Mouse (Mus musculus) liver, adult 2 months (tissue): ENCODE measurements around the gene Unc119b. TPM values are rescaled to one million over a fixed set of nuclear protein-coding genes. Genes with fewer than 3 reads are reported as not detected.
"Not testable (repeated sequence)": the region's sequence is repeated elsewhere in the genome, so short reads cannot be mapped to it uniquely, and the experiment has no call there.

ENCODE experiments used
- DNase-seq: peaks from one replicate; pipeline ENCODE4 v3.0.0-alpha.2; 2011; ENCODE audit warnings: low read depth, low spot score; ENCODE audit errors: extremely low read depth
- H3K27ac ChIP-seq: fragments of 200-500 bp; replicated peaks from 2 replicates; pipeline ENCODE4 v1.5.1; 2012; ENCODE audit warnings: low read depth, mild to moderate bottlenecking, control low read depth, inconsistent platforms, low read length; ENCODE audit not compliant: insufficient read depth
- H3K27me3 ChIP-seq: fragments of 200-500 bp; 2 replicates; pipeline ENCODE4 v1.6.1; 2012; ENCODE audit warnings: mild to moderate bottlenecking, moderate library complexity, low read length, inconsistent platforms; ENCODE audit not compliant: control insufficient read depth, insufficient read depth
- H3K36me3 ChIP-seq: fragments of 200-500 bp; 2 replicates; pipeline ENCODE4 v1.6.1; 2012; ENCODE audit warnings: low read length, inconsistent platforms; ENCODE audit not compliant: control insufficient read depth, insufficient read depth
- H3K4me1 ChIP-seq: fragments of 200-500 bp; 2 replicates; pipeline ENCODE4 v1.6.1; 2011; ENCODE audit warnings: low read length; ENCODE audit not compliant: control insufficient read depth, insufficient read depth
- H3K4me3 ChIP-seq: fragments of 200-500 bp; 2 replicates; pipeline ENCODE4 v1.5.1; 2011; ENCODE audit warnings: low read depth, mild to moderate bottlenecking, control low read depth, low read length, moderate library complexity; ENCODE audit not compliant: insufficient read depth
- H3K79me2 ChIP-seq: fragments of 200-500 bp; 2 replicates; pipeline ENCODE4 v1.6.1; 2012; ENCODE audit warnings: inconsistent platforms, mild to moderate bottlenecking, low read length, moderate library complexity; ENCODE audit not compliant: control insufficient read depth, insufficient read depth
- H3K9ac ChIP-seq: fragments of 200-500 bp; 2 replicates; pipeline ENCODE4 v1.6.1; 2012; ENCODE audit warnings: low read depth, mild to moderate bottlenecking, control low read depth, inconsistent platforms, low read length
- CTCF ChIP-seq: fragments of 200-500 bp; IDR thresholded peaks from 2 replicates; pipeline ENCODE4 v1.5.1; 2011; ENCODE audit warnings: low read depth, low read length, control low read depth
- POLR2A ChIP-seq: fragments of 200-500 bp; IDR thresholded peaks from 2 replicates; pipeline ENCODE4 v1.6.1; 2011; ENCODE audit warnings: low read length, control low read depth; ENCODE audit not compliant: insufficient read depth; ENCODE audit errors: extremely low read depth
- WGBS: fragments of 180-500 bp; shearing (Covaris S2); methylation state at CpG from one replicate; pipeline ENCODE4 v1.1.7; 2018; 5-methylcytosine and 5-hydroxymethylcytosine counted together
- polyA plus RNA-seq: library from polyadenylated mRNA; depleted of rRNA; stranded (reverse); fragments of >200 nt; gene quantifications from 2 replicates; pipeline ENCODE4 v1.2.3, GENCODE M21; 2012
- total RNA-seq: library from RNA; depleted of rRNA; stranded (reverse); fragments of >200 nt; gene quantifications from 2 replicates; pipeline ENCODE4 v1.2.3, GENCODE M21; 2014

Unc119b gene
- total and polyA plus RNA-seq, 2 experiments: 12.5 to 29.4 TPM

DNA sequence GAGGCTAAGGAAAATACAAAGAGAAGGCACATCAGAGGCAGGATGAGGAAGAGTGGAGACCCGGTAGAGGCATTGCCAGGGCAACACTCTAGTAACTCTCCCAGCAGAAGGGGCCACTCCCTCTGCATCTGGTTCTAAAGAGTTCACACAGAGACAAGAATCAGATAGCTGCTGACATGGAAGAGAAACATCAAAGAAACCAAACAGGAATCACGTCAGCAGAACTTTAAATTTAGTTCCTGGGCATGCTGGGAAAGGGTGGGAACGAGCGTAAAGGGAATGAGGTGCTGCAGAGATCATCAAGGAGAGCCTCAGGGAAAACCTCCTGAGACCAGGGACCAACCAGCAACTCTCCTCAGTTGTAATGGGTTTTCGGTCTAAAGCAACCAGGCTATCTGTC lies 16.2 kb upstream of the Unc119b start:
- H3K27me3 ChIP-seq: no peaks in the 10 kb centered on the region
- peaks cover 24% of the 10 kb centered on the region; the same call in 1 of the 2 replicates for H3K79me2 ChIP-seq
- H3K27ac ChIP-seq: no peak overlapping the region
- peaks cover 44% of the 10 kb centered on the region for H3K36me3 ChIP-seq
- TF ChIP-seq POLR2A (no peak), CTCF (no peak)
- no peak overlapping the region for H3K9ac ChIP-seq
- 93% methylated on average over 5 of the region's 5 CpGs for WGBS
- no peak overlapping the region for H3K4me3 ChIP-seq
- peaks cover 3% of the 10 kb centered on the region; the same call in 1 of the 2 replicates for H3K4me1 ChIP-seq
- no peak for DNase-seq

DNA sequence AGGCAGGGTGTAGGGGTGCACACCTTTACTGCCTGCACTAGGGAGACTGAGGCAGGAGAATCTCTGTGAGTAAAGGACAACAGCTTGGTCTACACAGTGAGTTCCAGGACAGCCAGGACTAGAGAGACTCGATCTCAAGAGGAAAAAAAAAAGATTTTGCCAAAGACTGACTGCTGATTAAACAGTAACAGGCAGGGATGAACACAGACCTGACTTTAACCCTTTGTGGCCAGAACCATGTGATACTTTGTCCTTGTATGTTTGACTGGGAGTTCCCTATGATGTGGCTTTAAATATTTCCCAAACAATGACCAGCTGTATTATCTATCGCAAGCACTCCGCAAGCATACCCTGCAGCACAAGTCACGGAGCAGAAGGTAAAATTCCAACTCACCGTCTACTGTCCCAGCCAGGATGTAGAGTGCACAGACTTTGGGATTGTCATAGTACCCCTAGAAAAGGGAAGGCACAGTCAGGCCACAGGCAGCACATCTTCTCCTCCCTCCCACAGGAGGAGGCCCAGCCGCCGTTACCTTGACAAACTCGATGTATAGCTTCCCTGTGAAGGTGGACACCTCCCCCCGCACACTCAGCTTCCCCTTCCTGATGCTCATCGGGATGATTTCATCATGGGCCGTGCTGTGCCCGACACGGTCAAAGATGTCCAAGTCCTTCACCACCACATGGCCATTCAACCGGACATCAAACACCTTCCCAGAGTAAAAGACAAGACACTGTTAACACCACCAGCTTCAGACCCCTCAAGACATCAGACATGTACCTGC lies 15.1 kb upstream of the Unc119b start:
- DNase-seq: no peak
- H3K27me3 ChIP-seq: no peaks in the 10 kb centered on the region
- 81% methylated on average over 14 of the region's 14 CpGs for WGBS
- H3K4me3 ChIP-seq: no peak overlapping the region
- H3K79me2 ChIP-seq: peaks cover 15% of the 10 kb centered on the region; the same call in 1 of the 2 replicates
- H3K36me3 ChIP-seq: peaks cover 46% of the 10 kb centered on the region
- TF ChIP-seq CTCF (no peak), POLR2A (no peak)
- no peaks in the 10 kb centered on the region for H3K4me1 ChIP-seq
- H3K9ac ChIP-seq: no peak overlapping the region
- H3K27ac ChIP-seq: no peak overlapping the region

DNA sequence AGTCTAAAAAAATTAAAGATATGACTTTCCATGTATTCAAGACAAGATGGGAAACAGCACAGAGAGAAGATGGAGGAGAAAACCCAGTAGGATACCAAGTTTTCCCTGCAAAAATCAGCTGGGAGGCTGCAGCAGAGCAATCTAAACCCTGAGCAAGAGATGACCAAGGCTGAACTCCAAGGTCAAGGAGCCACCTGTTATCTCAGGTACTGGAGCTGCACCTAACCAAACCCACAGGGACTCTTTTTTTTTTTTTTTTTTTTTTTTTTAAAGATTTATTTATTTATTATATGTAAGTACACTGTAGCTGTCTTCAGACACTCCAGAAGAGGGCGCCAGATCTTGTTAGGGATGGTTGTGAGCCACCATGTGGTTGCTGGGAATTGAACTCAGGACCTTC lies 14.1 kb upstream of the Unc119b start:
- H3K9ac ChIP-seq, H3K27me3 ChIP-seq, H3K79me2 ChIP-seq, DNase-seq, H3K4me1 ChIP-seq, H3K27ac ChIP-seq, H3K4me3 ChIP-seq: not testable (repeated sequence)
- WGBS: no CpG with 5 or more reads among the region's 1 CpGs
- H3K36me3 ChIP-seq: peaks cover 46% of the 10 kb centered on the region

- Histone ChIP-seq H3K4me3 (no peak overlapping the region), H3K9ac (no peak overlapping the region), H3K27me3 (no peaks in the 10 kb centered on the region), H3K36me3 (peaks cover 46% of the 10 kb centered on the region), H3K79me2 (peaks cover 3% of the 10 kb centered on the region; the same call in 1 of the 2 replicates), H3K4me1 (no peaks in the 10 kb centered on the region), H3K27ac (no peak overlapping the region)
- TF ChIP-seq POLR2A (no peak), CTCF (no peak)
- 96% methylated on average over 8 of the region's 8 CpGs for WGBS
- no peak for DNase-seq
Observed at GRCm38 (mm10) chr5:115148378-115148777, 13.6 kb upstream of the Unc119b start.

DNA sequence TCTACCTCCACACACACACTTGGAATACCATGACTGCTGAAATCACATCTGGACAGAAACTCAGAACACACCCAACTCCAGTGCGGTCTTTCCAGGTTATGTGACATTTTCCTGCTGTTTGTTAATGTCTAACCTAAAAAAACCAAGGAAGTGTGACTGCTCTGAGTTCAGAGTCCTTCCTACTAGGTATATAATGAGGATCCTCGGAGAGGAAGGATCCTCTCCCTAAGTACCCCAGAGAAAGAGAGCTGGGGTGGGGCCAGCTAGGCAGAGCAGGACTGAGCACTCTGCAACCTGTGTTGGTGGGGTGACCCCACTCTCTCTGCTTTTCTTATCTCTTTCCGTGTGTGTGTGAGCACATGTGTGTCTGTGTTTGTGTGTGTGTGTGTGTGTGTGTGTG lies 12.6 kb upstream of the Unc119b start:
- H3K27ac ChIP-seq: no peak overlapping the region
- H3K79me2 ChIP-seq: no peaks in the 10 kb centered on the region
- WGBS: 82% methylated on average over 3 of the region's 3 CpGs
- TF ChIP-seq CTCF (no peak), POLR2A (no peak)
- H3K27me3 ChIP-seq: no peaks in the 10 kb centered on the region
- no peak overlapping the region for H3K4me3 ChIP-seq
- H3K9ac ChIP-seq: no peak overlapping the region
- H3K36me3 ChIP-seq: peaks cover 46% of the 10 kb centered on the region
- H3K4me1 ChIP-seq: no peaks in the 10 kb centered on the region
- DNase-seq: no peak

DNA sequence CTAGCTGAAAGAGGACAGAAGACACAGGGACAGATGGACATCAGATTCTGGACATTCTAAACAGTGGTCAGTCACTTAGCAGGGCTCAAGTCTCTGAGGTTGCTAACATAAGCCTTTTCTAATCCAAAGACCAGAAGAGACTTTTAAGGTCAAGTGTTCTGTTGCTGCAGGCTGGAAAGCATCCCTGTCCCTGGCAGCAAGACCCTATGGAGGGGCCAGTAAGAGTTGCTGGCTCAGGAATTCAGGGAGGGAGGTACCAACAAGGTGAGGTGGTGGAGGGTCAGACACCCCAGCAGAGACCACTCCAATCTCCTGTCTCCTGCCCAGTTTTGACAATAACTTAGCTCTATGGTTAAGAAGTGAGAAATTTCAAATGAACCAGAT lies 12.0 kb upstream of the Unc119b start:
- no peak for TF ChIP-seq CTCF
- TF ChIP-seq POLR2A: no peak
- H3K79me2 ChIP-seq: no peaks in the 10 kb centered on the region
- no peak overlapping the region for H3K27ac ChIP-seq
- H3K36me3 ChIP-seq: peaks cover 46% of the 10 kb centered on the region
- no peak for DNase-seq
- no peak overlapping the region for H3K9ac ChIP-seq
- no peaks in the 10 kb centered on the region for H3K27me3 ChIP-seq
- H3K4me1 ChIP-seq: no peaks in the 10 kb centered on the region
- no peak overlapping the region for H3K4me3 ChIP-seq
